ENCODE assay signal across 8 mouse cellular contexts in the genomic region with DNA sequence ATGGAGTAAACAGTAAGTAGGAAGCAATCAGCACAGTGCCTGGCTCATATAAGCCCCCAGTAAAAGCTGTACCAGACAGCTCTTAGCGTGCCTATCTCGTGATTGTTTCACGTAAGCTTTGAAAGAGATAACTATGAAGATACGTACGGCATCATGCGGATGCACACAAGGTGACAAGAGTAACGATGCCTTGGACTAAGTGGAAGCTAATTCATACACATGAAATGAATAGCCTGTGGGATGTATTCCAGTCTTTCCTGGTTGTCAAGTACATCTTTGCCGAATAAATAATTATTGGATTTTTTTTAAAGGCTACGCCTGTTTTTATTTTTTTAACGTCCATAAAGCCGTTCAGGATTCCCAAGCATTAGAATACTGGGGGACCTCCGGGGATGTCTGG. TPM values are rescaled to one million over a fixed set of nuclear protein-coding genes. Genes with fewer than 3 reads are reported as not detected.
DNase-seq lines count a peak whose midpoint lies in the region; ATAC-seq and TF ChIP-seq lines count a peak whose summit lies in the region.

No protein-coding gene starts in this region.

- no peak for DNase-seq in lung, postnatal 0 days (ENCODE audit: low spot score)
- no peak for DNase-seq in lung, postnatal 14 days
- DNase-seq in cerebellum, adult 11-12 months, result no peak
- no peak for DNase-seq in thymus, postnatal 0 days (ENCODE audit: low spot score)

- peaks cover 6% of the 10 kb centered on the region for H3K9me3 ChIP-seq in erythroblast, embryonic 14.5 days (ENCODE audit: control insufficient read depth, low read length)
- H3K9me3 ChIP-seq in lung, postnatal 0 days (ENCODE audit: low read length), result no peaks in the 10 kb centered on the region
- H3K9me3 ChIP-seq in liver, embryonic 12.5 days (replicated peaks), result no peaks in the 10 kb centered on the region
- no peaks in the 10 kb centered on the region; the same call in 1 of the 2 replicates for H3K9me3 ChIP-seq in stomach, embryonic 16.5 days (replicated peaks; ENCODE audit: control insufficient read depth, low read length)

- no peaks in the 10 kb centered on the region for H3K27me3 ChIP-seq in erythroblast, embryonic 14.5 days (ENCODE audit: control insufficient read depth)
- no peaks in the 10 kb centered on the region for H3K27me3 ChIP-seq in lung, postnatal 0 days (replicated peaks; ENCODE audit: insufficient read depth, low read length)
- H3K27me3 ChIP-seq in liver, embryonic 12.5 days (replicated peaks), result no peaks in the 10 kb centered on the region
- H3K27me3 ChIP-seq in stomach, embryonic 16.5 days (ENCODE audit: control insufficient read depth, insufficient read depth, low read length), result no peaks in the 10 kb centered on the region

- peaks cover 93% of the 10 kb centered on the region for H3K36me3 ChIP-seq in erythroblast, embryonic 14.5 days (ENCODE audit: control insufficient read depth)
- peaks cover 58% of the 10 kb centered on the region; the same call in 1 of the 2 replicates for H3K36me3 ChIP-seq in lung, postnatal 0 days (ENCODE audit: insufficient read depth, low read length)
- H3K36me3 ChIP-seq in liver, embryonic 12.5 days, result peaks cover 99% of the 10 kb centered on the region
- H3K36me3 ChIP-seq in stomach, embryonic 16.5 days (ENCODE audit: control insufficient read depth, insufficient read depth, low read length), result peaks cover 51% of the 10 kb centered on the region

- peaks cover 20% of the 10 kb centered on the region for H3K4me1 ChIP-seq in erythroblast, embryonic 14.5 days (ENCODE audit: control insufficient read depth)
- no peaks in the 10 kb centered on the region for H3K4me1 ChIP-seq in lung, postnatal 0 days (ENCODE audit: insufficient read depth, low read depth, low read length)
- H3K4me1 ChIP-seq in liver, embryonic 12.5 days, result peaks cover 26% of the 10 kb centered on the region
- H3K4me1 ChIP-seq in stomach, embryonic 16.5 days (ENCODE audit: control insufficient read depth, insufficient read depth, low read length), result no peaks in the 10 kb centered on the region

- peak overlapping the region; percentile 82 for H3K4me3 ChIP-seq in erythroblast, embryonic 14.5 days (replicated peaks)
- no peak overlapping the region for H3K4me3 ChIP-seq in lung, postnatal 0 days (ENCODE audit: low read depth, low read length)
- peak overlapping the region; percentile 64 for H3K4me3 ChIP-seq in liver, embryonic 12.5 days
- peak overlapping the region; percentile 2; the same call in 1 of the 2 replicates for H3K4me3 ChIP-seq in stomach, embryonic 16.5 days (replicated peaks; ENCODE audit: low read length)

- H3K9ac ChIP-seq in lung, postnatal 0 days (replicated peaks; ENCODE audit: low read depth), result no peak overlapping the region
- H3K9ac ChIP-seq in liver, embryonic 12.5 days, result peak overlapping the region; percentile 51
- 0 out of 2 replicates have a peak overlapping the region, but pooled peaks have one; percentile 17 for H3K9ac ChIP-seq in stomach, embryonic 16.5 days (ENCODE audit: low read length)

- H3K27ac ChIP-seq in lung, postnatal 0 days (ENCODE audit: low read length), result peak overlapping the region; percentile 34
- peak overlapping the region; percentile 67 for H3K27ac ChIP-seq in liver, embryonic 12.5 days
- H3K27ac ChIP-seq in stomach, embryonic 16.5 days (ENCODE audit: low read length), result peak overlapping the region; percentile 12

- TF ChIP-seq CTCF in lung, postnatal 0 days (IDR thresholded peaks at IDR 0.05), result no peak

- no peak for TF ChIP-seq EP300 in lung, postnatal 0 days (IDR thresholded peaks at IDR 0.05)

- no peak overlapping the region; the same call in 1 of the 2 replicates for H3K4me2 ChIP-seq in lung, postnatal 0 days (replicated peaks; ENCODE audit: low read depth, low read length)
- H3K4me2 ChIP-seq in liver, embryonic 12.5 days, result peak overlapping the region; percentile 75
- peak overlapping the region; percentile 31; the same call in 1 of the 2 replicates for H3K4me2 ChIP-seq in stomach, embryonic 16.5 days (ENCODE audit: low read depth, low read length)

- 54% methylated on average over 12 of the region's 12 CpGs for WGBS in lung, postnatal 0 days
- 61% methylated on average over 12 of the region's 12 CpGs for WGBS in liver, embryonic 12.5 days (ENCODE audit: insufficient replicate concordance)
- 48% methylated on average over 12 of the region's 12 CpGs for WGBS in stomach, embryonic 16.5 days

- ATAC-seq in erythroblast, adult 5-6 weeks (replicated peaks; ENCODE audit: low FRiP score, poor library complexity, severe bottlenecking), result no peak
- no peak for ATAC-seq in lung, postnatal 0 days
- ATAC-seq in liver, embryonic 12.5 days, result no peak
- 0 out of 2 replicates have a peak, but pooled peaks have one; percentile 1 for ATAC-seq in stomach, embryonic 16.5 days (ENCODE audit: insufficient read depth, low FRiP score)

RNA-seq across cellular contexts. Expression of a gene that starts 0.4 kb away (rescaled TPM):
- polyA plus RNA-seq in erythroblast, embryonic 14.5 days (2012), result 0.19 and 0.30 TPM in 2 replicates
- 2.3 TPM in 1 of 2 replicates, not detected in the other for total RNA-seq in erythroblast, adult 5-6 weeks (2015; ENCODE audit: low replicate concordance)
- total RNA-seq in erythroblast, adult 5-6 weeks (2017; ENCODE audit: low replicate concordance), result 1.4 and 3.2 TPM in 2 replicates
- 19.4 and 20.8 TPM in 2 replicates for polyA plus RNA-seq in lung, postnatal 0 days (2015; fragmentation: Nextera tagmentation; extraction: Ambion mirVana)
- 26.4 and 27.2 TPM in 2 replicates for polyA plus RNA-seq in liver, embryonic 12.5 days (2016; fragmentation: Nextera tagmentation; extraction: Ambion mirVana)
- 24.0 and 25.2 TPM in 2 replicates for polyA plus RNA-seq in stomach, embryonic 16.5 days (2015; fragmentation: Nextera tagmentation; extraction: Ambion mirVana)
- polyA plus RNA-seq in thymus, postnatal 0 days (2015; fragmentation: Nextera tagmentation; extraction: Ambion mirVana), result 15.6 and 17.2 TPM in 2 replicates

RNA-seq across cellular contexts. Expression of a gene that starts 17.1 kb away (rescaled TPM):
- polyA plus RNA-seq in erythroblast, embryonic 14.5 days (2012), result 2.1 and 2.4 TPM in 2 replicates
- 32.9 and 37.4 TPM in 2 replicates for total RNA-seq in erythroblast, adult 5-6 weeks (2015; ENCODE audit: low replicate concordance)
- 13.8 and 20.8 TPM in 2 replicates for total RNA-seq in erythroblast, adult 5-6 weeks (2017; ENCODE audit: low replicate concordance)
- polyA plus RNA-seq in lung, postnatal 0 days (2015; fragmentation: Nextera tagmentation; extraction: Ambion mirVana), result 110 and 127 TPM in 2 replicates
- polyA plus RNA-seq in liver, embryonic 12.5 days (2016; fragmentation: Nextera tagmentation; extraction: Ambion mirVana), result 57.5 and 59.1 TPM in 2 replicates
- polyA plus RNA-seq in stomach, embryonic 16.5 days (2015; fragmentation: Nextera tagmentation; extraction: Ambion mirVana), result 121 and 128 TPM in 2 replicates
- polyA plus RNA-seq in thymus, postnatal 0 days (2015; fragmentation: Nextera tagmentation; extraction: Ambion mirVana), result 196 and 200 TPM in 2 replicates

RNA-seq across cellular contexts. Expression of a gene that starts 49.7 kb away (rescaled TPM):
- polyA plus RNA-seq in erythroblast, embryonic 14.5 days (2012), result 0.75 and 1.2 TPM in 2 replicates
- total RNA-seq in erythroblast, adult 5-6 weeks (2015; ENCODE audit: low replicate concordance), result 3.6 TPM in 1 of 2 replicates, not detected in the other
- total RNA-seq in erythroblast, adult 5-6 weeks (2017; ENCODE audit: low replicate concordance), result 3.7 and 4.5 TPM in 2 replicates
- polyA plus RNA-seq in lung, postnatal 0 days (2015; fragmentation: Nextera tagmentation; extraction: Ambion mirVana), result 214 and 218 TPM in 2 replicates
- 28.1 and 30.6 TPM in 2 replicates for polyA plus RNA-seq in liver, embryonic 12.5 days (2016; fragmentation: Nextera tagmentation; extraction: Ambion mirVana)
- polyA plus RNA-seq in stomach, embryonic 16.5 days (2015; fragmentation: Nextera tagmentation; extraction: Ambion mirVana), result 125 and 145 TPM in 2 replicates
- 22.9 and 23.9 TPM in 2 replicates for polyA plus RNA-seq in thymus, postnatal 0 days (2015; fragmentation: Nextera tagmentation; extraction: Ambion mirVana)

RNA-seq across cellular contexts. Expression of a gene that starts 59.6 kb away (rescaled TPM):
- polyA plus RNA-seq in erythroblast, embryonic 14.5 days (2012), result not detected in 2 replicates
- total RNA-seq in erythroblast, adult 5-6 weeks (2015; ENCODE audit: low replicate concordance), result 0.77 TPM in 1 of 2 replicates, not detected in the other
- 0.60 TPM in 1 of 2 replicates, not detected in the other for total RNA-seq in erythroblast, adult 5-6 weeks (2017; ENCODE audit: low replicate concordance)
- polyA plus RNA-seq in lung, postnatal 0 days (2015; fragmentation: Nextera tagmentation; extraction: Ambion mirVana), result 32.2 and 34.0 TPM in 2 replicates
- 1.3 and 1.4 TPM in 2 replicates for polyA plus RNA-seq in liver, embryonic 12.5 days (2016; fragmentation: Nextera tagmentation; extraction: Ambion mirVana)
- polyA plus RNA-seq in stomach, embryonic 16.5 days (2015; fragmentation: Nextera tagmentation; extraction: Ambion mirVana), result 20.0 and 20.6 TPM in 2 replicates
- 2.2 and 3.2 TPM in 2 replicates for polyA plus RNA-seq in thymus, postnatal 0 days (2015; fragmentation: Nextera tagmentation; extraction: Ambion mirVana)

Comparison
In these comparisons a context has a peak if more than half of its experiments do, and no peak if none do; other contexts are left out.
1. H3K27ac ChIP-seq: peak in every context shown above with its lines; median percentile 67 in liver, embryonic 12.5 days; 34 in lung, postnatal 0 days; 12 in stomach, embryonic 16.5 days.
2. RNA of a gene that starts 0.4 kb away (polyA plus RNA-seq): 26.4 to 27.2 TPM in liver, embryonic 12.5 days, 24.0 to 25.2 TPM in stomach, embryonic 16.5 days, 19.4 to 20.8 TPM in lung, postnatal 0 days and 15.6 to 17.2 TPM in thymus, postnatal 0 days; 0.19 to 0.30 TPM in erythroblast, embryonic 14.5 days; every median in the first group is over 10 times any median in the second.
3. RNA of a gene that starts 17.1 kb away (polyA plus RNA-seq): 196 to 200 TPM in thymus, postnatal 0 days, 110 to 127 TPM in lung, postnatal 0 days, 121 to 128 TPM in stomach, embryonic 16.5 days and 57.5 to 59.1 TPM in liver, embryonic 12.5 days; 2.1 to 2.4 TPM in erythroblast, embryonic 14.5 days; every median in the first group is over 10 times any median in the second.
4. RNA of a gene that starts 49.7 kb away (polyA plus RNA-seq): 214 to 218 TPM in lung, postnatal 0 days, 125 to 145 TPM in stomach, embryonic 16.5 days, 28.1 to 30.6 TPM in liver, embryonic 12.5 days and 22.9 to 23.9 TPM in thymus, postnatal 0 days; 0.75 to 1.2 TPM in erythroblast, embryonic 14.5 days; every median in the first group is over 10 times any median in the second.